Mouse (Mus musculus) midbrain, embryonic 11.5 days (tissue): Measurements from ENCODE around the gene Ecpas. TPM values are rescaled to one million over a fixed set of nuclear protein-coding genes. Genes with fewer than 3 reads are reported as not detected.

Experiments used
- ATAC-seq: fragments of 200-750 bp; cut with Nextera tagmentation; 2 replicates; pipeline ENCODE4 v1.8.0; 2017; ENCODE audit warnings: moderate TSS enrichment, moderate library complexity; ENCODE audit not compliant: low FRiP score
- DNase-seq: peaks from one replicate; pipeline ENCODE4 v3.0.0; 2015; ENCODE audit warnings: low spot score; ENCODE audit errors: missing footprints
- H3K27ac ChIP-seq: fragments of 300-500 bp; sonication (generic); 2 replicates; pipeline ENCODE4 v1.5.1; 2014; ENCODE audit warnings: low read depth, low read length
- H3K27me3 ChIP-seq: fragments of 300-500 bp; sonication (generic); 2 replicates; pipeline ENCODE4 v1.6.1; 2014; ENCODE audit warnings: mild to moderate bottlenecking, low read length, moderate library complexity, mixed read lengths; ENCODE audit not compliant: control insufficient read depth, insufficient read depth
- H3K36me3 ChIP-seq: fragments of 300-500 bp; sonication (generic); 2 replicates; pipeline ENCODE4 v1.6.1; 2014; ENCODE audit warnings: mild to moderate bottlenecking, low read length, moderate library complexity, mixed read lengths; ENCODE audit not compliant: control insufficient read depth, insufficient read depth
- H3K4me1 ChIP-seq: fragments of 300-500 bp; sonication (generic); 2 replicates; pipeline ENCODE4 v1.6.1; 2014; ENCODE audit warnings: low read length; ENCODE audit not compliant: control insufficient read depth, insufficient read depth
- H3K4me2 ChIP-seq: fragments of 300-500 bp; sonication (generic); 2 replicates; pipeline ENCODE4 v1.6.1; 2014; ENCODE audit warnings: mild to moderate bottlenecking, moderate library complexity
- H3K4me3 ChIP-seq: fragments of 300-500 bp; sonication (generic); 2 replicates; pipeline ENCODE4 v1.5.1; 2014; ENCODE audit warnings: low read depth, low read length
- H3K9ac ChIP-seq: fragments of 300-500 bp; sonication (generic); 2 replicates; pipeline ENCODE4 v1.6.1; 2014; ENCODE audit warnings: low read length
- H3K9me3 ChIP-seq: fragments of 300-500 bp; sonication (generic); 2 replicates; pipeline ENCODE4 v1.6.1; 2016; ENCODE audit warnings: low read length; ENCODE audit not compliant: control insufficient read depth
- WGBS: fragments of 180-500 bp; shearing (Covaris S2); extraction: QIAGEN DNeasy Blood & Tissue Kit; methylation state at CpG from one replicate; pipeline ENCODE4 v1.1.7; 2014; 5-methylcytosine and 5-hydroxymethylcytosine counted together
- polyA plus RNA-seq: library from polyadenylated mRNA; unstranded; fragments of >200 nt; fragmentation: Nextera tagmentation; extraction: Ambion mirVana; gene quantifications from 2 replicates; pipeline ENCODE4 v1.2.1, GENCODE M21; 2014

Ecpas gene
- polyA plus RNA-seq, 1 experiment from 2014 or later: 38.7 TPM

- WGBS: 91% methylated on average over 4 of the region's 4 CpGs
- ATAC-seq (no peak), DNase-seq (no peak)
- H3K36me3 ChIP-seq: no peaks in the 10 kb centered on the region
- no peak overlapping the region for H3K4me2 ChIP-seq
- no peaks in the 10 kb centered on the region for H3K4me1 ChIP-seq
- no peak overlapping the region for H3K9ac ChIP-seq
- no peak overlapping the region for H3K4me3 ChIP-seq
- no peaks in the 10 kb centered on the region for H3K27me3 ChIP-seq
- no peak overlapping the region for H3K27ac ChIP-seq
- H3K9me3 ChIP-seq: no peaks in the 10 kb centered on the region
Measured at GRCm38 (mm10) chr4:58890035-58890782, 22.3 kb downstream of the Ecpas start.

GRCm38 (mm10) chr4:58888568-58888967 is 24.0 kb downstream of the Ecpas start:
- no peak overlapping the region for H3K4me2 ChIP-seq
- H3K9ac ChIP-seq: no peak overlapping the region
- no peaks in the 10 kb centered on the region for H3K4me1 ChIP-seq
- H3K27ac ChIP-seq: no peak overlapping the region
- ATAC-seq: no peak
- H3K27me3 ChIP-seq: no peaks in the 10 kb centered on the region
- DNase-seq: no peak
- H3K36me3 ChIP-seq: no peaks in the 10 kb centered on the region
- H3K9me3 ChIP-seq: no peaks in the 10 kb centered on the region
- no peak overlapping the region for H3K4me3 ChIP-seq
- 88% methylated on average over 1 of the region's 1 CpGs for WGBS

GRCm38 (mm10) chr4:58887626-58888025 is 24.9 kb downstream of the Ecpas start:
- Histone ChIP-seq H3K9ac (no peak overlapping the region), H3K27ac (no peak overlapping the region), H3K4me1 (no peaks in the 10 kb centered on the region), H3K4me2 (no peak overlapping the region), H3K36me3 (no peaks in the 10 kb centered on the region), H3K27me3 (no peaks in the 10 kb centered on the region), H3K4me3 (no peak overlapping the region), H3K9me3 (no peaks in the 10 kb centered on the region)
- DNase-seq: no peak
- 95% methylated on average over 3 of the region's 3 CpGs for WGBS
- ATAC-seq: no peak

GRCm38 (mm10) chr4:58886778-58887177 is 25.8 kb downstream of the Ecpas start:
- Histone ChIP-seq H3K27me3 (no peaks in the 10 kb centered on the region), H3K4me3 (no peak overlapping the region), H3K36me3 (no peaks in the 10 kb centered on the region), H3K4me2 (no peak overlapping the region), H3K4me1 (no peaks in the 10 kb centered on the region), H3K9ac (no peak overlapping the region), H3K27ac (no peak overlapping the region), H3K9me3 (no peaks in the 10 kb centered on the region)
- ATAC-seq: no peak
- no peak for DNase-seq
- 93% methylated on average over 3 of the region's 3 CpGs for WGBS

- DNase-seq: no peak
- Histone ChIP-seq H3K4me2 (no peak overlapping the region), H3K27me3 (no peaks in the 10 kb centered on the region), H3K4me3 (no peak overlapping the region), H3K9me3 (no peaks in the 10 kb centered on the region), H3K27ac (no peak overlapping the region), H3K36me3 (no peaks in the 10 kb centered on the region), H3K9ac (no peak overlapping the region), H3K4me1 (no peaks in the 10 kb centered on the region)
- ATAC-seq: no peak
- 90% methylated on average over 5 of the region's 5 CpGs for WGBS
Measured at GRCm38 (mm10) chr4:58885341-58885740, 27.2 kb downstream of the Ecpas start.

- Histone ChIP-seq H3K9me3 (no peaks in the 10 kb centered on the region), H3K36me3 (no peaks in the 10 kb centered on the region), H3K27ac (no peak overlapping the region), H3K4me1 (no peaks in the 10 kb centered on the region), H3K4me3 (no peak overlapping the region), H3K27me3 (no peaks in the 10 kb centered on the region), H3K9ac (no peak overlapping the region), H3K4me2 (no peak overlapping the region)
- WGBS: 79% methylated on average over 2 of the region's 2 CpGs
- DNase-seq: no peak
- no peak for ATAC-seq
Measured at GRCm38 (mm10) chr4:58883841-58884240, 28.7 kb downstream of the Ecpas start.

- Histone ChIP-seq H3K4me1 (no peaks in the 10 kb centered on the region), H3K36me3 (peaks cover under 1% of the 10 kb centered on the region; the same call in 1 of the 2 replicates), H3K9ac (no peak overlapping the region), H3K4me2 (no peak overlapping the region), H3K27me3 (no peaks in the 10 kb centered on the region), H3K9me3 (no peaks in the 10 kb centered on the region), H3K4me3 (no peak overlapping the region), H3K27ac (no peak overlapping the region)
- no peak for DNase-seq
- ATAC-seq: no peak
- WGBS: 92% methylated on average over 4 of the region's 4 CpGs
Measured at GRCm38 (mm10) chr4:58874373-58874772, 38.2 kb downstream of the Ecpas start.

GRCm38 (mm10) chr4:58867242-58867641 is 45.3 kb downstream of the Ecpas start:
- H3K4me2 ChIP-seq: no peak overlapping the region
- no peak overlapping the region for H3K27ac ChIP-seq
- no peak overlapping the region for H3K4me3 ChIP-seq
- H3K4me1 ChIP-seq: no peaks in the 10 kb centered on the region
- no peaks in the 10 kb centered on the region for H3K27me3 ChIP-seq
- WGBS: 97% methylated on average over 6 of the region's 6 CpGs
- DNase-seq (no peak), ATAC-seq (no peak)
- no peaks in the 10 kb centered on the region for H3K9me3 ChIP-seq
- peaks cover 2% of the 10 kb centered on the region; the same call in 1 of the 2 replicates for H3K36me3 ChIP-seq
- no peak overlapping the region for H3K9ac ChIP-seq

- no peaks in the 10 kb centered on the region; the same call in 1 of the 2 replicates for H3K36me3 ChIP-seq
- whole genome bisulfite sequencing: 93% methylated on average over 3 of the region's 3 CpGs
- H3K27ac ChIP-seq: no peak overlapping the region
- H3K9ac ChIP-seq: no peak overlapping the region
- no peaks in the 10 kb centered on the region for H3K27me3 ChIP-seq
- DNase-seq (no peak), ATAC-seq (no peak)
- no peaks in the 10 kb centered on the region for H3K4me1 ChIP-seq
- no peaks in the 10 kb centered on the region for H3K9me3 ChIP-seq
- H3K4me2 ChIP-seq: no peak overlapping the region
- no peak overlapping the region for H3K4me3 ChIP-seq
Measured at GRCm38 (mm10) chr4:58832908-58833307, 79.6 kb downstream of the Ecpas start.
